Mouse (Mus musculus): ENCODE data around the gene Dgkg. TPM values are rescaled to one million over a fixed set of nuclear protein-coding genes. Genes with fewer than 3 reads are reported as not detected.

Gene Dgkg
- polyA plus RNA-seq, 1 experiment, result 2.3 TPM

GRCm38 (mm10) chr16:22563594-22563993 is 93.4 kb downstream of the Dgkg start:
- no peak overlapping the region for H3K27ac ChIP-seq (ENCODE audit: insufficient read depth, low read depth, low read length)
- no peak overlapping the region for H3K4me3 ChIP-seq (ENCODE audit: insufficient read depth, low read length)
- TF ChIP-seq CTCF (IDR thresholded peaks at IDR 0.05; ENCODE audit: low read depth, low read length), result no peak
- no peak for TF ChIP-seq POLR2A (IDR thresholded peaks at IDR 0.05; ENCODE audit: borderline replicate concordance, low read depth, low read length)
- no peaks in the 10 kb centered on the region for H3K4me1 ChIP-seq (ENCODE audit: control insufficient read depth, insufficient read depth, low read length)

GRCm38 (mm10) chr16:22554996-22555395 is 102.0 kb downstream of the Dgkg start:
- Histone ChIP-seq H3K27ac (ENCODE audit: insufficient read depth, low read depth, low read length) (no peak overlapping the region), H3K4me3 (ENCODE audit: insufficient read depth, low read length) (no peak overlapping the region), H3K4me1 (ENCODE audit: control insufficient read depth, insufficient read depth, low read length) (peaks cover 5% of the 10 kb centered on the region)
- TF ChIP-seq POLR2A (IDR thresholded peaks at IDR 0.05; ENCODE audit: borderline replicate concordance, low read depth, low read length) (no peak), CTCF (IDR thresholded peaks at IDR 0.05; ENCODE audit: low read depth, low read length) (peak; percentile 44)

GRCm38 (mm10) chr16:22552351-22552750 is 104.7 kb downstream of the Dgkg start:
- no peak for TF ChIP-seq CTCF (IDR thresholded peaks at IDR 0.05; ENCODE audit: low read depth, low read length)
- Histone ChIP-seq H3K27ac (ENCODE audit: insufficient read depth, low read depth, low read length) (no peak overlapping the region), H3K4me3 (ENCODE audit: insufficient read depth, low read length) (no peak overlapping the region), H3K4me1 (ENCODE audit: control insufficient read depth, insufficient read depth, low read length) (peaks cover 11% of the 10 kb centered on the region)

DNA sequence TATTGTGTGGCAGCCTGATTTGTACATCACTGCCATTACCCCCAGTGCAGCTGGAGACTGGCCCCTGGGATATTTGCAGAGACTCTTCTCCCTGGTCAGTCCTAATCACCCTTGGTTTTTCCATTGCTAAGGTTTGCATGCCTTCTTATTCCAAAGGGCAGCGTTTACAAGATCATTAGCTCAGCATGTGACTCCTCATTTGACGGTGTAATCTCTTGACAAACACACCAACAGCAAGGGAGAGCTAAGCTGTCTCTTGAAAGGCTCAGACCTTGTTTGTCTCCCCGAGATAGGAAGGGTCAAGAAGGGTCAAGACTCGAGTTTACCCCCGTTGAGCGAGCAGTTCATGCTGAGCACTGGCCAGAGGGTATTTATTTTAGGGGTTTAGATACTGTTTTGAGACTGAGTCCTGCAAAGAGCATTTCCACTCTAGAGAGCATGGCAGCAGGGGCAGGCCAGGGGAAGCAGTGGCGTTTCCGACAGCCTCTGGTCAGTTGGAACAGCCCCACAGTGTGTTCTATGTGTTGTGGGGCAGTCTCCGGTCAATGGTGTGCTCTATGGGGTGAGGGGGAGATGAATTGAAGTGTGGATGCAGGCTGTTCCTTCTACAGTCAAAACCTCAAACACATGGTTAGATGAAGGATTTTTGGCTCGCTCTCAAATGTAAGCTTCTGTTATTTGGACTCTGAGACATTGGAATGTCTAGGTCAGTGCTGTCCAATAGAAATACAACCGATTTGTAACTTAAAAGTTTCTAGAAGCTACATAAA is 105.6 kb downstream of the Dgkg start:
- no peak for TF ChIP-seq CTCF (IDR thresholded peaks at IDR 0.05; ENCODE audit: low read depth, low read length)
- TF ChIP-seq POLR2A (IDR thresholded peaks at IDR 0.05; ENCODE audit: borderline replicate concordance, low read depth, low read length), result no peak

GRCm38 (mm10) chr16:22549346-22549745 is 107.7 kb downstream of the Dgkg start:
- TF ChIP-seq POLR2A (IDR thresholded peaks at IDR 0.05; ENCODE audit: borderline replicate concordance, low read depth, low read length) (no peak), CTCF (IDR thresholded peaks at IDR 0.05; ENCODE audit: low read depth, low read length) (no peak)
- no peak overlapping the region for H3K27ac ChIP-seq (ENCODE audit: insufficient read depth, low read depth, low read length)
- no peak overlapping the region for H3K4me3 ChIP-seq (ENCODE audit: insufficient read depth, low read length)
- peaks cover 34% of the 10 kb centered on the region for H3K4me1 ChIP-seq (ENCODE audit: control insufficient read depth, insufficient read depth, low read length)

More for the DNA sequence above, 105.6 kb downstream of the Dgkg start:
- Histone ChIP-seq H3K27ac (ENCODE audit: insufficient read depth, low read depth, low read length) (no peak overlapping the region), H3K4me3 (ENCODE audit: insufficient read depth, low read length) (no peak overlapping the region), H3K4me1 (ENCODE audit: control insufficient read depth, insufficient read depth, low read length) (peaks cover 17% of the 10 kb centered on the region)

- Histone ChIP-seq H3K4me3 (ENCODE audit: insufficient read depth, low read length) (peak overlapping the region; percentile 37), H3K4me1 (ENCODE audit: control insufficient read depth, insufficient read depth, low read length) (peaks cover 30% of the 10 kb centered on the region), H3K27ac (ENCODE audit: insufficient read depth, low read depth, low read length) (no peak overlapping the region)
- TF ChIP-seq CTCF (IDR thresholded peaks at IDR 0.05; ENCODE audit: low read depth, low read length), result peak; percentile 78
- no peak for TF ChIP-seq POLR2A (IDR thresholded peaks at IDR 0.05; ENCODE audit: borderline replicate concordance, low read depth, low read length)
Observed at GRCm38 (mm10) chr16:22548167-22549080, 108.6 kb downstream of the Dgkg start.

DNA sequence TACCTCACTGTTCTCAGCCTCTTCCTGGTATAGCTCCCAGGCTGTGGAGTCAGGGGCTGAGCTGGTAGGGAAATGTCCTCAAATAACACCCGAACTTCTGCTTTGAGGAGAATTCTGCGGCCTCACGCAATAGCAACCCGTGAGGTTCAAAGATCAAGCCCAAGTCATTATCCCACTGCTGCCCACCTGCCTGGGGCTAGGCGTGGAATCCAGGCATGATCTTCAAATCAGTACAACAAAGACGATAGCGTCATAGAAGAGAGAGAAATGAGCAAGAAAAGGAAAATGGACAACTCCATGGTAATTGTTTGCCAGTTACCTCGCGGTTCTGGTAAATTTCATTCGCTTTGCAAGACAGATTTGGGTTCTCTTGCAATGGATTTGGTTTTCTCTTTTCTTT is 109.3 kb downstream of the Dgkg start:
- H3K27ac ChIP-seq (ENCODE audit: insufficient read depth, low read depth, low read length), result no peak overlapping the region
- H3K4me1 ChIP-seq (ENCODE audit: control insufficient read depth, insufficient read depth, low read length), result peaks cover 29% of the 10 kb centered on the region
- no peak overlapping the region for H3K4me3 ChIP-seq (ENCODE audit: insufficient read depth, low read length)
- TF ChIP-seq CTCF (IDR thresholded peaks at IDR 0.05; ENCODE audit: low read depth, low read length) (no peak), POLR2A (IDR thresholded peaks at IDR 0.05; ENCODE audit: borderline replicate concordance, low read depth, low read length) (no peak)

- Histone ChIP-seq H3K27ac (ENCODE audit: insufficient read depth, low read depth, low read length) (peak overlapping the region; percentile 69), H3K4me1 (ENCODE audit: control insufficient read depth, insufficient read depth, low read length) (peaks cover 29% of the 10 kb centered on the region), H3K4me3 (ENCODE audit: insufficient read depth, low read length) (no peak overlapping the region)
- TF ChIP-seq CTCF (IDR thresholded peaks at IDR 0.05; ENCODE audit: low read depth, low read length) (no peak), POLR2A (IDR thresholded peaks at IDR 0.05; ENCODE audit: borderline replicate concordance, low read depth, low read length) (no peak)
Observed at GRCm38 (mm10) chr16:22545799-22546198, 111.2 kb downstream of the Dgkg start.

GRCm38 (mm10) chr16:22545016-22545561 is 111.9 kb downstream of the Dgkg start:
- H3K4me1 ChIP-seq (ENCODE audit: control insufficient read depth, insufficient read depth, low read length), result peaks cover 29% of the 10 kb centered on the region
- peak overlapping the region; percentile 69 for H3K27ac ChIP-seq (ENCODE audit: insufficient read depth, low read depth, low read length)
- no peak overlapping the region for H3K4me3 ChIP-seq (ENCODE audit: insufficient read depth, low read length)
- TF ChIP-seq CTCF (IDR thresholded peaks at IDR 0.05; ENCODE audit: low read depth, low read length) (no peak), POLR2A (IDR thresholded peaks at IDR 0.05; ENCODE audit: borderline replicate concordance, low read depth, low read length) (no peak)
